Mouse (Mus musculus) thymus, adult 2 months (tissue): ENCODE data around the gene Gm3424.
"Not testable (repeated sequence)": the region's sequence is repeated elsewhere in the genome, so short reads cannot be mapped to it uniquely, and the experiment has no call there.

ENCODE experiments used
- CTCF ChIP-seq: fragments of 200-500 bp; IDR thresholded peaks from 2 replicates; pipeline ENCODE4 v1.5.1; 2012; ENCODE audit warnings: mild to moderate bottlenecking, control low read depth, low read length, moderate library complexity, borderline replicate concordance; ENCODE audit not compliant: control insufficient read depth, poor library complexity, insufficient read depth; ENCODE audit errors: extremely low read depth
- POLR2A ChIP-seq: fragments of 200-500 bp; IDR thresholded peaks from 2 replicates; pipeline ENCODE4 v1.6.1; 2012; ENCODE audit warnings: mild to moderate bottlenecking, low read length, control low read depth, moderate library complexity; ENCODE audit not compliant: control insufficient read depth, poor library complexity, insufficient read depth; ENCODE audit errors: extremely low read depth

DNA sequence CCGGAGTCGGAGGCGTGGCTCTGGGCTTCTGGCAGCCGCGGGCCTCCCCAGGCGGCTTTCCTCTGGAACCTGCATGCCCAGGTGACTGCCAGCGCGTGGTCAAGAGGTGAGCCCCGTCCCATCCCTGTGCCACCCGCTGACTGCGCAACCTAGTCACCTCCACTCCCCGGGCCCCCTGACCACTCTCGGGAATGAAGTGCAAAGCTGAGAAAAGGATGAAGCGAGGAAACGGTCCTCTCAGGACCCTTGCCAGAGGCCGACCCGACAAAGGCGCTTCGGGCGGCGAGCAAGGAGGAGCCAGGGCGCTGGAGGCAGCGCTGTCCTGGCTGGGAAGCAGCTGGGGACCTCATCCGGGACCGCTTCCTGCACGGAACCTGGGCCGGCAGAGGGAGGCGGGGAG is 49.7 kb upstream of the Gm3424 start:
- not testable (repeated sequence) for TF ChIP-seq CTCF, POLR2A
